In genomic region chr15:77356248-77356810, GRCm38 (mm10) we compare ENCODE assay signal across 8 mouse cellular contexts. TPM values are rescaled to one million over a fixed set of nuclear protein-coding genes. Genes with fewer than 3 reads are reported as not detected.
A peak's percentile ranks its signal among the peaks of the same experiment; 100 is the strongest.
DNase-seq lines count a peak whose midpoint lies in the region; ATAC-seq and TF ChIP-seq lines count a peak whose summit lies in the region.

No protein-coding gene starts in this region.

- no peak overlapping the region for H3K9ac ChIP-seq in embryonic facial prominence, embryonic 12.5 days
- H3K9ac ChIP-seq in intestine, embryonic 16.5 days (ENCODE audit: low read depth, low read length) = peak overlapping the region; percentile 2; the same call in 1 of the 2 replicates
- no peak overlapping the region for H3K9ac ChIP-seq in neural tube, embryonic 12.5 days

- no peak for TF ChIP-seq CTCF in layer of hippocampus, adult 2 months (conservative IDR thresholded peaks at IDR 0.05)

- intact Hi-C loops in gastrocnemius, postnatal 14 days (cut with DNase I; ENCODE audit: low total_unique reads) = loop anchor here (5.0 kb wide), 1 partner anchor 129 kb away; no protein-coding TSS in a partner anchor

- H3K27ac ChIP-seq in layer of hippocampus, adult 2 months = peak overlapping the region; percentile 64; the same call in 1 of the 2 replicates
- H3K27ac ChIP-seq in embryonic facial prominence, embryonic 12.5 days = peak overlapping the region; percentile 61
- H3K27ac ChIP-seq in intestine, embryonic 16.5 days (ENCODE audit: low read length) = no peak overlapping the region
- no peak overlapping the region; the same call in 1 of the 2 replicates for H3K27ac ChIP-seq in neural tube, embryonic 12.5 days

- H3K36me3 ChIP-seq in embryonic facial prominence, embryonic 12.5 days = no peaks in the 10 kb centered on the region
- H3K36me3 ChIP-seq in intestine, embryonic 16.5 days (ENCODE audit: control insufficient read depth, insufficient read depth, low read length) = no peaks in the 10 kb centered on the region
- no peaks in the 10 kb centered on the region for H3K36me3 ChIP-seq in neural tube, embryonic 12.5 days

- DNase-seq in layer of hippocampus, adult 2 months (ENCODE audit: low spot score in 2 of 2) = peak in 1 of 2 experiments; percentile 10
- DNase-seq in layer of hippocampus, adult 18-20 months (ENCODE audit: low spot score in 2 of 2) = no peak
- no peak for DNase-seq in spleen, adult 12 weeks (ENCODE audit: low spot score)
- DNase-seq in gastrocnemius, postnatal 14 days = no peak

- peaks cover 55% of the 10 kb centered on the region for H3K4me1 ChIP-seq in embryonic facial prominence, embryonic 12.5 days
- peaks cover 29% of the 10 kb centered on the region for H3K4me1 ChIP-seq in intestine, embryonic 16.5 days (ENCODE audit: control insufficient read depth, insufficient read depth, low read length)
- H3K4me1 ChIP-seq in neural tube, embryonic 12.5 days = peaks cover 40% of the 10 kb centered on the region

- 4% methylated on average over 11 of the region's 11 CpGs for WGBS in embryonic facial prominence, embryonic 12.5 days
- 24% methylated on average over 11 of the region's 11 CpGs for WGBS in intestine, embryonic 16.5 days
- 13% methylated on average over 11 of the region's 11 CpGs for WGBS in neural tube, embryonic 12.5 days

- H3K9me3 ChIP-seq in embryonic facial prominence, embryonic 12.5 days = no peaks in the 10 kb centered on the region
- H3K9me3 ChIP-seq in intestine, embryonic 16.5 days (ENCODE audit: control insufficient read depth, low read length) = no peaks in the 10 kb centered on the region
- no peaks in the 10 kb centered on the region for H3K9me3 ChIP-seq in neural tube, embryonic 12.5 days

- H3K4me2 ChIP-seq in embryonic facial prominence, embryonic 12.5 days (replicated peaks) = peak overlapping the region; percentile 33
- H3K4me2 ChIP-seq in intestine, embryonic 16.5 days (ENCODE audit: low read depth, low read length) = peak overlapping the region; percentile 30
- H3K4me2 ChIP-seq in neural tube, embryonic 12.5 days (replicated peaks) = peak overlapping the region; percentile 39

- H3K4me3 ChIP-seq in layer of hippocampus, adult 2 months = peak overlapping the region; percentile 31
- H3K4me3 ChIP-seq in embryonic facial prominence, embryonic 12.5 days = no peak overlapping the region
- no peak overlapping the region for H3K4me3 ChIP-seq in intestine, embryonic 16.5 days (ENCODE audit: low read length)
- H3K4me3 ChIP-seq in neural tube, embryonic 12.5 days = no peak overlapping the region

- ATAC-seq in embryonic facial prominence, embryonic 12.5 days (ENCODE audit: insufficient number of reproducible peaks, insufficient read depth, low FRiP score, low TSS enrichment) = no peak
- ATAC-seq in intestine, embryonic 16.5 days = no peak
- ATAC-seq in neural tube, embryonic 12.5 days (ENCODE audit: low FRiP score, low read depth) = no peak
- ATAC-seq in monocyte, adult 5-6 weeks (replicated peaks; ENCODE audit: insufficient number of reproducible peaks, low FRiP score, low TSS enrichment, poor library complexity, severe bottlenecking) = no peak

- no peaks in the 10 kb centered on the region for H3K27me3 ChIP-seq in embryonic facial prominence, embryonic 12.5 days
- no peaks in the 10 kb centered on the region for H3K27me3 ChIP-seq in intestine, embryonic 16.5 days (replicated peaks; ENCODE audit: control insufficient read depth, insufficient read depth, low read length)
- H3K27me3 ChIP-seq in neural tube, embryonic 12.5 days (replicated peaks) = no peaks in the 10 kb centered on the region

RNA-seq across cellular contexts. Expression of gene Apol7a, which starts 42.6 kb away (rescaled TPM):
- not detected for total RNA-seq in layer of hippocampus, adult 2 months (2021)
- total RNA-seq in layer of hippocampus, adult 18-20 months (2021) = not detected
- not detected in 2 replicates for polyA plus RNA-seq in embryonic facial prominence, embryonic 12.5 days (2016; fragmentation: Nextera tagmentation; extraction: Ambion mirVana)
- 12.5 and 13.4 TPM in 2 replicates for polyA plus RNA-seq in intestine, embryonic 16.5 days (2015; fragmentation: Nextera tagmentation; extraction: Ambion mirVana)
- not detected in 2 replicates for polyA plus RNA-seq in neural tube, embryonic 12.5 days (2016; fragmentation: Nextera tagmentation; extraction: Ambion mirVana)
- total RNA-seq in monocyte, adult 5-6 weeks (2017) = not detected in 3 replicates
- under 1 TPM; 0.29 to 0.51 TPM for total RNA-seq in gastrocnemius, postnatal 14 days (2021)

RNA-seq across cellular contexts. Expression of gene Rbfox2, which starts 49.5 kb away (rescaled TPM):
- total RNA-seq in layer of hippocampus, adult 2 months (2021) = 100 to 1,000 TPM; 243 TPM
- 100 to 1,000 TPM; 238 to 245 TPM for total RNA-seq in layer of hippocampus, adult 18-20 months (2021)
- polyA plus RNA-seq in embryonic facial prominence, embryonic 12.5 days (2016; fragmentation: Nextera tagmentation; extraction: Ambion mirVana) = 96.4 and 96.9 TPM in 2 replicates
- polyA plus RNA-seq in intestine, embryonic 16.5 days (2015; fragmentation: Nextera tagmentation; extraction: Ambion mirVana) = 31.5 and 34.0 TPM in 2 replicates
- 148 and 159 TPM in 2 replicates for polyA plus RNA-seq in neural tube, embryonic 12.5 days (2016; fragmentation: Nextera tagmentation; extraction: Ambion mirVana)
- 0.29 TPM in 1 of 3 replicates, not detected in the others for total RNA-seq in monocyte, adult 5-6 weeks (2017)
- total RNA-seq in gastrocnemius, postnatal 14 days (2021) = 100 to 1,000 TPM; 104 to 121 TPM

RNA-seq across cellular contexts. Expression of gene Apol9a, which starts 54.6 kb away (rescaled TPM):
- total RNA-seq in layer of hippocampus, adult 2 months (2021) = not detected
- not detected for total RNA-seq in layer of hippocampus, adult 18-20 months (2021)
- not detected in 2 replicates for polyA plus RNA-seq in embryonic facial prominence, embryonic 12.5 days (2016; fragmentation: Nextera tagmentation; extraction: Ambion mirVana)
- polyA plus RNA-seq in intestine, embryonic 16.5 days (2015; fragmentation: Nextera tagmentation; extraction: Ambion mirVana) = 0.44 and 0.55 TPM in 2 replicates
- polyA plus RNA-seq in neural tube, embryonic 12.5 days (2016; fragmentation: Nextera tagmentation; extraction: Ambion mirVana) = 0.24 TPM in 1 of 2 replicates, not detected in the other
- total RNA-seq in monocyte, adult 5-6 weeks (2017) = not detected in 3 replicates
- not detected for total RNA-seq in gastrocnemius, postnatal 14 days (2021)

Comparison
In these comparisons a context has a peak if more than half of its experiments do, and no peak if none do; other contexts are left out.
1. H3K27ac ChIP-seq: peak in layer of hippocampus, adult 2 months (single experiment) and embryonic facial prominence, embryonic 12.5 days (single experiment); none in intestine, embryonic 16.5 days (single experiment) and neural tube, embryonic 12.5 days (single experiment).
2. RNA of gene Rbfox2, which starts 49.5 kb away (total RNA-seq): 238 to 245 TPM in layer of hippocampus, adult 18-20 months, 243 TPM in layer of hippocampus, adult 2 months and 104 to 121 TPM in gastrocnemius, postnatal 14 days; 0.29 TPM in monocyte, adult 5-6 weeks; every median in the first group is over 10 times any median in the second.
3. Peak in every context shown above with its lines, with median percentiles within 50 percentile points of each other: H3K4me2 ChIP-seq.